Mouse (Mus musculus) gastrocnemius, adult 2 months (tissue): ENCODE measurements around the gene Gm17727. TPM values are rescaled to one million over a fixed set of nuclear protein-coding genes. Genes with fewer than 3 reads are reported as not detected.
"Not testable (repeated sequence)": the region's sequence is repeated elsewhere in the genome, so short reads cannot be mapped to it uniquely, and the experiment has no call there.

Source experiments
- DNase-seq: peaks from one replicate; pipeline ENCODE4 v3.0.0; 2022
- H3K27ac ChIP-seq: fragments of 200-600 bp; 2 replicates; pipeline ENCODE4 v1.8.1; 2022; ENCODE audit warnings: mild to moderate bottlenecking
- H3K4me3 ChIP-seq: fragments of 200-600 bp; 2 replicates; pipeline ENCODE4 v1.8.1; 2022; ENCODE audit warnings: mild to moderate bottlenecking, moderate library complexity
- CTCF ChIP-seq: fragments of 200-600 bp; IDR thresholded peaks from 2 replicates; pipeline ENCODE4 v1.8.1; 2022; ENCODE audit warnings: antibody characterized with exemption, mild to moderate bottlenecking, moderate library complexity
- intact Hi-C: fragments of 180-260 bp; cut with DNase I; formaldehyde crosslinking; loops from one replicate; pipeline ENCODE4 v1.15.1; 2025
- long read RNA-seq, 2 experiments: library from polyadenylated mRNA; stranded (forward); transcript quantifications; one replicate each; pipeline ENCODE4 v2.0.0; 2021
- total RNA-seq, 2 experiments: library from RNA; stranded (reverse); gene quantifications; 2 replicates each; pipeline ENCODE4 v1.2.3; 2021

Gm17727 gene
- not detected for total RNA-seq
- long read RNA-seq, experiment 1, result 0 reads
- long read RNA-seq, experiment 2, result 0 reads

DNA sequence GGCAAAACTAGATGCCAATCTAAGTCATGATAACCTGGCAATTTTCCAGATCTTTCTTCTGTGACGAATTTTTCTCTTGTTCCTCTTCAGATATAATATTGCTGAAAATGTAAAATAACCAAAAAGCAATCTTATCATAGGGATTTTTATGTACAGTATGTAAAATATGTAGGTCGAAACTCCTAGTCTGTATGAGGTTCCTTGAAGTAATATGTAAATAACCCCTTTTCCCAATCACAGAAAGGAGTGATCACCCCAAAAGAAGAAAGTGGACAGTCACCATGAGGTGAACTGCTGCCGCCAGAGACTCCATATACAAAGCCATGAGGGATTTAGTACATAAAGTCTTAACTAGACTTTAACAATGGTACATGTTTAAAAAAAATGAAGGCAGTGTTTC, at the start of gene Gm17727:
TSS of gene Gm17727 (minus strand) at position 101 of the 400 bp plus-strand sequence.
- intact Hi-C loops, result no loop called here
- TF ChIP-seq CTCF, result no peak
- no peak within 1 kb of the TSS for H3K4me3 ChIP-seq
- DNase-seq, result no peak
- no peak within 1 kb of the TSS for H3K27ac ChIP-seq

DNA sequence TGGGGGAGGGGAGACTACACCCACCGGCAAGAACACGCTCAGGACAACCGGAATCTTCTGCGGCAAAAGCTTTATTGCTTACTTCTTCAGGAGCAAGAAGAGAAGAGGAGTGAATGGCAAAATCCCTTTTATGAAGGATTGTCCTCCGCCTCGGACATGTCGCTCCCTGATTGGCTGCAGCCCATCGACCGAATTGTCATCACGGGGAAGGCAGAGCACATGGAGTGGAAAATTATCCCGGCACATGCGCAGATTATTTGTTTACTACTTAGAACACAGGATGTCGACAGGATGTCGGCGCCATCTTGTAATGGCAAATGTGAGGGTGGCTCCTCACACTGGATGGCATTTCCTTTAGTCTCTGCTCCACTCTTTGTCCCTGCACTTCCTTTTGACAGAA, 40.0 kb upstream of the Gm17727 start:
- intact Hi-C loops, H3K27ac ChIP-seq, DNase-seq, H3K4me3 ChIP-seq: not testable (repeated sequence)

DNA sequence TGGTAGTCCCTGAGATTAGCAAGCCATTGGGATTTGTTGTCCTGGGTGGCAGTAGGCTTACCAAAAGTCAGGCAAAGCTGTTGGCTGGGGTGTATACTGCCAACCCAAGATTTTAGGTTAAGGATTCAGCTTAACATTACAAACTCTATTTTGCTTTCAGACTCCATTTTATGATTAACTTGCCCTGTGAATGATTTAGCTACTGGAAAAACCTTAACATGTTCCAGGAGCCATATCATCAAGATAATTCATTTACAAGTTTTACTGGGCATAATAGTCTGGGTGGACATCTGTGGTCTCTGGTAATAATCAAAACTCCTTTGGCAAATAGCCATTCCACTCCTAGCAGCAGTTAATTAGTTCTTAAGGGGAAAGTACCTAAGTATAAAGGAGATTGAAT, 20.2 kb upstream of the Gm17727 start:
- no peak for TF ChIP-seq CTCF
- intact Hi-C loops, result no loop called here
- no peak for DNase-seq
- Histone ChIP-seq H3K27ac (no peak overlapping the region), H3K4me3 (no peak overlapping the region)

DNA sequence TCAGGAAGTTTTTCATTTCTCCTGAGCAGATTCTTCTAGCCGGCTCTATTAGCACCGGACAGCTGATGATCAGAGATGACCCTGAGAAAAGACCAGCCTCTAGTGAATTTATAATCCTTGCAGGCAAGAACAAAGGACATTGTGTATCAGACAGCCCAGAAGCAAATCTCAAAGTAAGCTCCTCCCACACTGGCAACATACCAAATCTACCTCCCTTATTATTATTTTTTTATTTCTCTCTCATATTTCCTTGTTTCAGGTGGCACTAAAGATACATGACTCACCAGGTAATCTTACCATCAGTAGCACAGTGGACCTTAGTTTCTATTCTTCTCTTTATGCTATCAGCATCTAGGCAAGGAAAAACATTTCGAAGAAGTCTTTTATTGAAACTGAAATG, 12.1 kb upstream of the Gm17727 start, which contains the start of the genes Gm27235 and D730048I06Rik:
TSS of gene Gm27235 (minus strand) at position 101 of the 400 bp plus-strand sequence.
TSS of gene D730048I06Rik (minus strand) at position 112 of the 400 bp plus-strand sequence.
- Histone ChIP-seq H3K4me3 (no peak within 1 kb of the TSS), H3K27ac (no peak within 1 kb of the TSS)
- TF ChIP-seq CTCF, result no peak
- intact Hi-C loops, result no loop called here
- DNase-seq, result no peak

DNA sequence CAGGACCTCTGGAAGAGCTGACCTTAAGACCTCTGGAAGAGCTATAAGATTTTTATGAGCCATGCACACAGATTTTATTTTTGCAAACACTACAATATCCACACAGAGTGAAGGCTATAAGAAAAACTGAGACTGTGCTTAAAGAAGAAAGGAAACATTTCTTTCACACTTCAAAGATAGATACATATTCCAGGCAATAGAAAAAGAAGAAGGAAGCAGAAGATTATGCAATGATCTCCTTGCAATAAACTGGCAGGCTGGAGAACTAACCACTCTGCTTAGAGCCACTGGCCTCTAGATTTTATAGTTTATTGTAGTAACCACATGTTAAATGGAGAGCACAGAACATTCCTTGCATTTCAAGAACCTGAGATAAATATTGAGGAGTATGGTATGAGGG, 21.1 kb downstream of the Gm17727 start:
- Histone ChIP-seq H3K4me3 (no peak overlapping the region), H3K27ac (no peak overlapping the region)
- intact Hi-C loops, result no loop called here
- TF ChIP-seq CTCF, result no peak
- no peak for DNase-seq

DNA sequence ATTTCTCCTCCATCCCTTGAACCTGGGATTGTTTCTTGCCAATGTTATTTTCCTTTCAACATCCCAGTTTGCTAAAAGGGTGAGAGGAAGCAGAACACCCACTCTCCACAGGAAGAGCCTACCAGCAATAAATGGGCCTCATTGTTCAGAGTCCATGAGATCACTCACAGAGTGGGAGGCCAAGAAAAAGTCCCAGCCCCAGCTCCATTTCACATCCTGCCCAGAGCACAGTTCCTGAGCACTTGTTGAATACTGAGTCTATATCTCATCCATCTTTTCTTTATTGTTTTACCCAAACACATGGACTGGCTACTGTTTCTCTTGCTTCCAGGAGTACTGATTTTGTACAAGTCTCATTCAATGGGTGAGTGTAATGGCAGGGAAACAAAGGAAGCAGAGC, 37.2 kb downstream of the Gm17727 start, which contains the start of gene Gm17677:
TSS of gene Gm17677 (plus strand) at position 301 of the 400 bp plus-strand sequence.
- intact Hi-C loops, result no loop called here
- no peak within 1 kb of the TSS for H3K4me3 ChIP-seq
- no peak for DNase-seq
- no peak for TF ChIP-seq CTCF
- no peak within 1 kb of the TSS for H3K27ac ChIP-seq

Other genes with a start within 250 kb of the Gm17727 start
- gene Ddx25, start 219.6 kb downstream of the Gm17727 start, total RNA-seq, result not detected
- gene Pus3, start 219.5 kb downstream of the Gm17727 start, total RNA-seq, result 1 to 10 TPM; 9.0 to 9.1 TPM
- gene Pate2, start 207.8 kb downstream of the Gm17727 start, total RNA-seq, result not detected
- gene Hyls1, start 207.7 kb downstream of the Gm17727 start, total RNA-seq, result 1 to 10 TPM; 1.2 to 1.3 TPM
- not detected for gene Pate4, start 166.2 kb downstream of the Gm17727 start, total RNA-seq
- gene Pate3, start 129.9 kb downstream of the Gm17727 start, total RNA-seq, result not detected
- not detected for gene Pate1, start 90.7 kb downstream of the Gm17727 start, total RNA-seq
- gene Gm17677, start 37.1 kb downstream of the Gm17727 start, total RNA-seq, result not detected
- gene Gm27235, start 12.0 kb upstream of the Gm17727 start, total RNA-seq, result not detected
- gene D730048I06Rik, start 12.0 kb upstream of the Gm17727 start, total RNA-seq, result not detected
- gene 9230110F15Rik, start 66.0 kb upstream of the Gm17727 start, total RNA-seq, result not detected
- gene 9230113P08Rik, start 130.3 kb upstream of the Gm17727 start, total RNA-seq, result not detected